Mouse (Mus musculus) induced T-regulatory cell, adult 2 months (primary cell): ENCODE results near the gene Ankrd33b.

Source experiments
- DNase-seq: peaks from one replicate; pipeline ENCODE4 v3.0.0-alpha.2; 2012; ENCODE audit warnings: low read depth

Ankrd33b gene

DNA sequence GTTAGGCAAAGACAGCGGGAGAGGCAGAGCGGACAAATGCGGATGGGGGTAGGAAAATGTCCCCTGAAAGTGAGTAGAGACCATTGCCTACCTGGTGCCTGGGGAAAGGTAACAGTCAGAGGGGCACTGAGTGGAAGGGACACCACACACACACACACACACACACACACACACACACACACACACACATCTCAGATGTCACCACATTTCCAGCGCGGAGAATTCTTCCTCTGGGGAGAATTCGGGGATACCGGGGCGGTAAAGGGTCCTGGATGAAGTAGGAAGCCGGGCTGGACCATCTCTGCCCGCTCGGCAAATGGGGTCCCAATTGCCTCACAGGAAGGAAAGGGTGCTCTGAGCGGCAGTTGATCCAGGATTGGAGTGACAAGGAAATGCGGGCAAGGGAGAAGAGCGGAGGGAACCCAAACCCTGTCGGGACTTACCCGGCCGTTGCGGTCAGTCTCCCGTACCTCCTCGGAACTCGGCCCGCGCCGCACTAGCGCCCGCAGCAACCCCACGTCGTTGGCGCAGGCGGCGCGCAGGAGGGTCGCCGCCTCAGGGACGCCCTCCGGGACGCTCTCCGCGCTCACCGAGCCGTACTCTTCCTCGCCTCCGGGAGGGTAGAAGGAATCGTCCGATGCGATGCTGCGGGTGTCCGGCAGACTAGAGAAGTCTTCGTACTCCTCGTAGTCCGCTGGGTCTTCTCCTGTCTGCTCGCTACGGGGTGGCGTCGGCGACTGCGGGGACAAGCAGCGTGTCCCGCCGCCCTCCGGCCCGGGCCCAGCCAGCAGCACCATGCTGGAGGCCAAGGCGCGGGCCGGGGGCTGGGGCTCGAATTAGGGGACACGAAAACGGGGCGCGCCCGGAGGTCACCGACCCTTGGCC lies 688 bp downstream of the Ankrd33b start:
- no peak for DNase-seq

DNA sequence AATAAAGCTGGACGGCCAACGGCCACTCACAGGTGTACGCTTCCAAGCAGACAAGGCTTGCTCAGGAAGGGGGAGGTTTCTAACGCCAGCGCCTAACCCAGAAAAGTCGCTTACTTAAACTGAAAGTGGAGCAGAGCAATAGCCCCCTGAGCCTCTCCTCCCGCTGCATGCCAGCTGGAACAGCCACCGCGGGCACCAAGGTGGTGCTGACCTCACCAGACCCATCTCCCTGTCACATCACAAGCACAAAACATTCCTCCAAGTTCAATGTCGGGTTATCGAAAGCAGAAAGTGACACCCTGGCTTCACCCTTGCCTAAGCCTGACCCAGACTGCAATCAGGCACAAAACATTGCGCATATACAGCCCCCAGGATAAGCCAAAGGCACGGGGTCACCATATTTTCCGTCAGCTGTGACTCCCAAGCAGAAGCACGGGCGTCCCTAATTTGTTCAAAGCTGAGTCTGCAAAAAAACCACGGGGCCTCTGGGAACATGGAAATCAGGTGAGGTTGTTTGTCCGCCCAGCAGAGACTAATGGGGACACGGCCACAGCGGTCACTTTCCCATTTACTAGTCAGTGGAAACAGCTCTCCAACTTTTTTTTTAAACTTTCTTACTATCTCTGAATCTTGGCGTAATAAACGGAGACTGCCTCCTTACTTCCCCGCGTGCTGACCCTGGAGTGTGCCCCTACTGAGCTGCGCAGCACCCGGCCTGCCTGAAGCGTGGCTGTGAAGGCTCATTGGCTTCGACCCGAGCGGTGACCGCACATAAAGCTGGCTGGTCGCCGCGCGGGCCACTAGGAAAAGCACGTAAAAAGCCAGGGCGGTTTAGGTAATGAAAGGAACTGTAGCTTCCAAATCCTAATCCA lies 1.6 kb downstream of the Ankrd33b start:
- no peak for DNase-seq

DNA sequence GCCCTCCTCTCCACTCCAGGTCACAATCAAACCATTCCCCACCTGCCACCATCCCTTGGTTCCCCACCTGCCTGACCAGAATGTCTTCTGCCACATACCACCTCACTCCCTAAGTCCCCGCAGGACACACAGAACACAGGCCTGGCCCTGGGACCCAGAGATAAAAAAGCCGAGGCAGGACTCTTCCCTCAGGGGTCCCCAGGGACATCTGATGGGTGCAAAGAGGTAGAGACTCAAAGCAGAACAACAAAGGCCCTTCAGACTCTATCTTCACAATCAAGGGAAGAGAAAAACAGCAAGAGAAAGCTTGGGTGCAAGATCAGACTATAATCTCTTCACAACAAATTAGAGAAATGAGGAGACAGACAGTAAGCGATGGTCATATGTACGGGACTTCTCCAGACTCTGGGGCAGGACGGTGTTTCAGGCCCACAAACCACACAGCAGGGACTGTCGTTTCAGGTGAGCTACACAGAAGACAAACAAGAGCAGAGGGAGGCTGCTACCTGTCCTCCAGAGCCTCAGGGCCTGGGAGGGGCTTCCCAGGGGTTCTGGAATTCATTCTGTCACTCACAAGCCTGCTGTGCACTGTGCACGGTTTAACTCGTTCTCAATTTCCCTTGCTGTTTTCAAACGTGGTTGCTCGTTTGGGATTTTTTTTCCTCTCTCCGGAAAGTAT lies 2.3 kb downstream of the Ankrd33b start:
- no peak for DNase-seq

DNA sequence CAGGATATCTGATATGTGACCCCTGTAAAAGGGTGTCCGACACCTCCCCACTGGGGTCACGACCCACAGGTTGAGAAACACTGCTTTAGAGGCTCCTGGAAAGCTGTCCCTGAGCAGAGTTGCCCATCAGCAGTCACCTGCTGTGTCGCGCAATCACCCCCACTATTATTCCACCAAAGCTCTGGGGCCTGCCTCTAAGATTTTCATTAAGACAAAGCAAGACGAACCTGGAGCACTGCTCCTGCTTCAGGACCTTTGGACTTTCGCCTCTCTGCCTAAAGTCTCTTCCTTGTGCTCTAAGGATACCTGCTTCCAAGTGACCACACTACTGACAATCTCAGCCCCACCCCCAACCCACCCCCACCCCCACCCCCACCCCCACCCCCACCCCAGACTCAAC lies 3.1 kb downstream of the Ankrd33b start:
- DNase-seq, result no peak

DNA sequence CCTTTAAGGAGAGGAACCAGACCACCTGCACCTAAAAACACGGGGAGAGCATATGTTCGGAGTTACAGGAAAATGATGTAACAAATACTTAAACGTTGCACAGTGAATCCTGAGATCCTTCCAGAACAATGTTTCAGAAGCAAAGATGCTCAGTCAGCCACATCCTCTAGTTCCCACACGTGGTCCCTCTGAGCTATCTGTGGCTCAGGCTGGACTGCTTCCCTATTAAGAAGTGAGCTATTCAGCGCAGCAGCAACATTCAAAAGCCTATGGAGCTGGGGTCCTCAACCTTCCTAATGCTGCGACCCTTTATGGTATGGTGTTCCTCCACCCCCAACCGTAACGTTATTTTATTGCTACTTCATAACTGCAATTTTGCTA lies 3.6 kb downstream of the Ankrd33b start:
- DNase-seq, result no peak

DNA sequence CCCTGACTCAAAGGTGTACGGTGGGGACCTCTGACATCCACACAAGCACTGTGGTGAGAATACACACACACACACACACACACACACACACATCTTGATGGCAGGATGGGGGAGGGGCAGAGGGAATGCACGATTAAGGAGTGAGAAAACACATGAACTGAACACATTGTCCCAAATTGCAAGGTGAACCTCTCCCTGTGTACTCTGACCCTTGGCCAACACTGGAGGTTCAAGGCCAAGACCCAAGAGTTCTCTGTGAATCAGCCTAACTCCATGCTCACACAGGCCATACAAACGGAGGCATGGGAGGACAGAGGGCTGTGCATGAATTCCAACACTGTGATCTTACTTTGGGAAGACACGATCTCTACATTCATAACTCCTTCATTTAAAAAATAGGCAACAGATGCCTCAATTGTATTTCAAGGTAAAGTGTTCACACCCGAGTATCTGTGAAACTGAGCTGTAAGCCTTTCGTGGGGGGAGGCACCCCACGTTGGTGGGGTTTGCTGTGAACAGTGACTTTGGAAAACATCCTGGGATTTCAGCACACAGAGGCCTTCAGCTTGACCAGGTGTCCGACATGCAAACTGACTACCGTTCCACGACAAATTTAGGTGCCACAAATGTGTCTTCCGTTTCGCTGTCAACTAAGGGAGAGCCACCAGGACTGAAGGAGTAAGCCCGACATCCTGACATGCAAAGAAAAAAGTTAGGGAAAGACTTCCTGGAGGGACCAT lies 4.1 kb downstream of the Ankrd33b start:
- no peak for DNase-seq

DNA sequence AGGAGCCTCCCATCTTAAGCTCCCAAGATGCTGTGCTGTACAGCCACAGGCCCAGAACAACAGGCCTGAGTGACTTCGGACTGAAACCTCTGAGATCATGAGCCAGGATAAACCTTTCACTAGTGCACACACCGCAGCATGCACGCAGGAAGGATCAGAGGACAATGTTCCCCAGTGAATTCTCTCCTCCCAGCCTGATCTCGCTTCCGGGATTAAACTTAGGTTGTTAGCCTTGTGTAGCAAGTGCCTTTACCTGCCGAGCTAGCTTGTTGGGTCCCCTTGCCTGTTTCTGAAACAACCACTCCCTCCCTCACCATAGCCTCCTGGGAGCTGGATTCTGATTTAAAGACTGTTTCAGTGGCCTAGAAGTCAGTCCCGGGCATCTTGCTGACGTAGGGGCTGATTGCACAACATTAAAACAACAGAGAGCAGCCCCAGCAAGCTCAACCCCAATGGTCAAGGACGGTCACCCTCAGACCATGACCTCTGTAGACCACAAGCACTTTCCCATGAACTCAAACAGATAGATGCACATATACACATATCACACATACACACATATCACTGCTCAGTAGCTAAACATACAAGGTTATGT lies 6.2 kb downstream of the Ankrd33b start:
- DNase-seq, result no peak

DNA sequence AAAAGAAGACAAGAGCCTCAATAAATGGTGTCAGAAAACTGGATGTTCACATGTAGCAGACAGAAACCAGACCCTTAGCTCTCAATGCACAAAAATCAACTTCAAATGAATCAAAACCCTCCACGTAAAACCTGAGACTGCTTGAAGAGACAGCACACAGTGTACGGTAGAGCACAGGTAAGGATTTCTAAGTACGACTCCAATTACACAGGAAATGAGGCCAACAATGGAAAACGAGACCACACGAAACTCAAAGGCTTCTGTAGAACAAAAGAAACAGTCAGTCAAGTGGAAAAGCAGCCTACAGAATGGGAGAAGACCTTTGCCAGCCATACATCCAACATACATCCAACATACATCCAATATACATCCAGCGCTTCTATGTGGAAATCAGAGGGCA lies 6.9 kb downstream of the Ankrd33b start:
- no peak for DNase-seq

DNA sequence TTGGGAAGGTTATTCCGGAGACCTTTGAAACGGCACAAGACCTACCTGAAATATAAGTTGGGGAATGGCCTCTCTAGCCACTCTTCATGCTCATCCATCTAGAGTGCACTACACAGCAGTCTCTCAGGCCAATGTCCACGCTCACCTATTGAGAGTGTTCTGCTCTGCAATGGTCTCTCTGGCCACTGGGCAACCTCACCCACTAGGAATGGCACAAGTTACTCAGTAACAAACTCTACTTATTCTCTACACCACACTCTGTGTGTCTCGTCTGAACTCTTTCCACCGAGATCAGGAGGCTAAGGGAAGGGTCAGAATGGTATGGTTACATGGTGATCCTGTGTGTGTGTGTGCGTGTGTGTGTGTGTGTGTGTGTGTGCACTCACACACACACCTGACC lies 7.7 kb downstream of the Ankrd33b start:
- no peak for DNase-seq

DNA sequence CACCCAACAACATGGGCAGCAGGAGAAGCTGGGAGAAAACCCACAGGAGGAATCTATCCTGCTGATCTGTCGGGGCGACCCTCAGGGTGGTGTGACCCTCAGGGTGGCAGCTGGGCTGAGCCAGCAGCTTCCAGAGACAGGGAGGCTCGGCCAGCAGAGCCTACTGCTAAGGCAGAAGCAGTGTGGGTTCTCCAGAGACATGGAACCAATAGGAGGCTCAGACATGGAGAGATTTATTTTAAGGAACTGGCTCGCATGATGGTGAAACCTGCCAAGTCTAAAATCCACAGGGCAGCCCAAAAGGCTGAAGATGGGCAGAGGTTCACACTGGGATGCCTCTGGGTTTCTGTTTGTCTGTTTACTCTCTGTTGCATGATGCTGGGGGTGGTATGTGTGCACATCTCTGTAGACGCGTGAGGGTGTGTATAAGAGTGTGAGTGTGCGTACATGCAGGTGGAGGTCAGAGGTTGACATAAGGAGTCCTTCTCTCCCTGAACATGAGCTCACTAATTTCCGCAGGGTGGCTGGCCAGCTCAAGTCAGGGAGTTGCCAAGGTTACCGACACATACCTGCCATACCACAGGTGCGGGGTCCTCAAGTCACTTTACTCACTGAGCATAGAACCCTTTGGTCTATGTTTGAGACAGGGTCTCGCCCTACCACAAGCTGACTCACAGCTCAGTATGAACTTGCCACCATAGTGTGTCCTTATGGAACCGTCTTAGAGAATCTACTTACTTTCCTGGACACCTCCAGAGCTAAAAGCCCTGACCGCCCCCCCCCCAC lies 14.8 kb downstream of the Ankrd33b start:
- no peak for DNase-seq

DNA sequence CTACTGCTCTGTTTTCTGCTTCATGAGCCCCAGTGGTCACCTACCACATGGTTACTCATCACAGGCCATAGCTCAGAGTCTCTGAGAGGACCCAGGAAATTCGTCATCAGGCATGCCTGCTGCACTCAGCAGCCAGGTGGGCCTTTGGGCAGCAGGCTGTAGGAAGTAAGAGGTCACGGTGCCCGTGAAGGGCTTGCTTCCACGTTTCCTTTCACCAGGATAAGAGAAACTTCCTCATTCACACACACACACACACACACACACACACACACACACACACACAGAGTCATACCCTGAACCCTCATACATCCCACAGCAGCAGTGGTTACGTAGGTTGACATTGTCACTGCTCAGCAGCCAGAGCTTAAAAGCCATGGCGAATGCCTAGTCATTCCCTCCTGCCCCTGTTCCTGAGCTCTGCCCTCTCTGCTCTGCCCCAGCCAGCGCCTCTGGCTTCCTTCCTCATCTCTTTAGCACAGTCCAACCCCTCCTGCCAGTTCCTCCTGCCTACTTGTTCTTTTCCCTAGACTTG lies 17.6 kb downstream of the Ankrd33b start:
- DNase-seq, result no peak

DNA sequence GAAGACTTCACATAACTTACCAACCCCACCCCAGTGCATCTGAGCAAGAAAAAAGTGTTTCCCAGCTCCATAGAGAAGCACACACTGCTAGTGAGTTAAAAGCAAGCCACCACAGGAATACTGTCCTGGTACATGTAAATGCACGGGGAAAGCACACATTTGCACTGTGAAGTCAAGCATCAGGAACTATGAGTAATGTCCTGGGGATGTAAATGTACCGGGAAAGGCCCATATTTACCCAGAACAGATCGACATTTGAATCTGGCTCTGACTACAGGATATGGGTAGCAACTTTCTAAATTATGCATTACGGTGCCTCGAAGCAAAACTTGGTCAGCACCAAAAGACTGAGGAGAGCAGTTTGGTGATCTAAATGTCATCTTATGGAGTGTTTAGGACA lies 18.5 kb downstream of the Ankrd33b start:
- no peak for DNase-seq

DNA sequence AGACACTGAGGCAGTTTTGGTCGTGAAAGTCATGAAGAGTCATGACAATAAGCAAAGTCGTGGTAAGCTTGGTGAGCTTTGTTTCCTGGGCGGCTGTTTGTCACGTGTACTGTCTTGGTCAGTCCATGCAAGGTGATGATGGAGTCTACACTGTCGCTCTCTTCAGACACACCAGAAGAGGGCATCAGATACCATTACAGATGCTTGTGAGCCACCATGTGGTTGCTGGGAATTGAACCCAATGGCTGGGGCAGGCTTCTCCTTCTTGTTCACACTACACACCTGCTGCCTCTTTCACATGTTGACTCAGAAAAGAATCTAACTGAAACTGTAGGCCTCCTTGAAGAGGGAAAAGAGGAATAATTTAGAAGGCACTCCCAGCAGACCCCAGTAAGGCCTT lies 19.3 kb downstream of the Ankrd33b start:
- DNase-seq, result no peak

DNA sequence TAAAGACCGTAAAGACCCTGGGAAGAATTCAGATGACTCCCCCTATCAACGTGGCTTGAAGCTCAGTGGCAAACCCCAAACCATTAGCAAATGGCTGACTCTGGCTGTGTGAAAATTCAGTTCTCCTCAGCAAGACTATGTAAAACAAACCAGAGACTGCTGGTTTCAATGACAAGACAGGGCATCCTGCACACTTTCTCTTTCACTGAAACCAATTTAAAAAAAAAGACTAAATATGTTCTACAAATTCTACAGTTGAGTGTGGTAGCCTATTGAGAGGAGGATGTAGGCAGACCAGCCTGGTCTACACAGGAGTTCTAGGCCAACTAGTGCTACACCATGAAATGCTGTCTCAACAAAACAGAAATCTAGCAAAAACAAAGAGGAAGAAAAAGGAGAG lies 21.0 kb downstream of the Ankrd33b start:
- no peak for DNase-seq

DNA sequence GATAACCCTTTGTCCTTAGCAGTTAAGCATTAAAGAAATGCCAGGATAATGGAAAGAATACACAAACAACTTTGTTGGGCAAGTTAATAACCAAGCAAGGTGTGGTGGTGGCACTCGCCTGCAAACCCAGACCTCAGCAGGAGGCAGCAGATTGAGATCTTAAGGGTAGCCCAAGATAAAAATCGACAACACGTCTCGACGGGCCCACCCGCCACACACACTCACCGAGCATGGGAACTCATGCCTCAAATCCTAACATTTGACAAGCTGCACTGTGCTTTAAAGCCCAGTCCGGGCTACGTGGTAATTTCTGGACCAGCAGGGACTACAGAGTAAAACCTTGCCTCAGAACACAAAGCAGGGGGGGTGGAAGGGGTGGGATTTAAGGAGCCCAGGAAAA lies 22.2 kb downstream of the Ankrd33b start:
- DNase-seq, result no peak

DNA sequence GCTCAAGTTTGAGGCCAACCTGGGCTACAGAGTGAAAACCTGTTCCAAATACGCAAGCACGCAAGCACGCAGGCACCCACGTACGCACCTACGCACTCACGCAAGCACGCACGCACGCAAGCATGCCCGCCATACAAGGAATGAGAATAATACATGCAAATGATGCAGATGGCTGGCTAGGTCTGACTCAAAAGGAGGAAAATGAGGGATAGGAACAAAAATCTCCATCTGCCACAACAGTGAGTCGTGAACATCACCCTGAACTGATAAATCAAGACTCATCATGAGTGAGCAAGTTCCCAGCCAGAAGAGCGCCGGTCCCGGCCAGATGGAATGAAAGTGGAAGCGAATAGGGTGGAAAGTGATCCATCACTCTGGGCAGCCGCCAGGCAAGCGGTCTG lies 22.7 kb downstream of the Ankrd33b start:
- DNase-seq, result no peak

DNA sequence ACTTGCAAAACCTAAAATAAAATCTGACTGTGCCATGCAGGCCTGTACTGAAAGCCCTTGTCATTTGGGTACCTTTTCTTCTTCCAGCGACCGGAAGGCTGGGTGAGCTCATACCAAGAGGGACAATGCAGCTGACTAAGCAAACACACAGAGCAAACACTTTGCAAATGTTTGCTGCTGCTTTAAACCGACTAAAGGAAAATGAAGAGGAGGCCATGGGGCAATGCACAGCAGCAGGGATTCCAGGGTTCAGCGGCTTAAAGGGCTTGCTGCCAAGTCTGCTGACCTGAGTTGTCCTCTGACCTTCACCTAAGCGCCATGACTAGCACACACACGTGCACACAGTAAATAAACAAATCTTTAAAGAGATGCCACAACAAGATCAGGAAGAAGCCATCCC lies 23.9 kb downstream of the Ankrd33b start:
- no peak for DNase-seq

DNA sequence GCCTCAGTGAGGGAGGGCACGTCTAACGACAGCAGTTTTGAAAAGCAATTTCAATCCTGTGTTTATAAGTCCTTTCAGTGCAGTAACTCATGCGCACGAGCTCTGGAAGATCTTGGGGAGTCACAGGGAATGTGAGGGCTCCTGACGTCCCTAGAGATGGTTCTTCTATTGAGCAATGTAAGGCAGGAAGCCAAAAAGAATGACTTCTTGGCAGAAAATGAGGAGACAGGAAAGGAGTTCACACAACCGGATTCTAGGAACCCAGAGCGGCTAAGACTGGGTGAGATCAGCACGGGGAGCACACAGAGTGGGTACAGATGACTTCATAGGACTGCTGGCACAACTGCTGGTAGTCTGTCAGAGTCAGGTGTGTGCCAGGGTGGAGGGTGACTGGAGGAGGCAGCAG lies 25.0 kb downstream of the Ankrd33b start:
- DNase-seq, result no peak

DNA sequence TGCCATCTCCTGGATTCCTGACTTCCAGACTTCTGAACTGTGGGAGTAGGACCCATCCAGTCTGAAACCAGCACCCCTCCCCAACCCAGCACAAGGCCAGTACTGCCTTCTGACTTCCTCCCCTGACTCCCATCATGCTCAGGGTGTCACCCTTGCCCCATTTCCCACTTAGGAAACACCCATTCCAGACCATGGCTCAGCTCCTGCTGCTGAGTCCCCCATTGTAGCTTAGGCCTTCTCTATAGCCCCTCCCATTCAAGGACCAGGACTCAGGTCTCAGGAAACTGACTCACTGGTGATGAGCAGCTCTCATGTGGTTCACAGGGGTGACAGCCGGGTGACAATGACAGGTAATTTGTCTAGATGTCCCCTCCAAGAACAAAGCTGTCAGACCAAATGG lies 25.5 kb downstream of the Ankrd33b start:
- DNase-seq, result no peak

DNA sequence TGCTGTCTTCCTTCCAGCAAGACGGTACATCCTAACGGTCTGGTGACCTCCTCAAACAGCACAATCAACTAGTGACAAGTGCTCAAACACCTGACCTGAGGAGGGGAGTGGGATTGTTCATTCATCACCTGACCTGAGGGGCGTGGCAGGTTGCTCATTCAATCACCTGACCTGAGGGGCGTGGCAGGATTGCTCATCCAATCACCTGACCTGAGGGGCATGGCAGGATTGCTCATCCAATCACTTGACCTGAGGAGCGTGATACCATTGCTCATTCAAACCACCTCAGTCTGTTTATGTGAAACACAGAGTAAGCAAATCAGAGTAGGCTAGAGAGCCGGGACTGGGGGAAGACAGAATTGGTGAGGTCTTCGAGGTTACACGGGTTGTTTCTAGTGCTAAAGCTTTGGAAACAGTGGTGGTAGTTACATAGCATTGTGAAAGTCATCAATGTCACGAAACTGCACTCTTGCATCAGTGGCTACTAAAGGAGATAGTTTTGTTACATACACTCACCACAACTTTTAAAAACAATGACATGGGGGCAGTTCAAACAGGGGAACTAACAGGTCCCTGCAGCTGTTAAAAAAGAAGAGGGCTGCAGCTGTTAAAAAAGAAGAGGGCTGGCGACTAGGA lies 28.8 kb downstream of the Ankrd33b start:
- no peak for DNase-seq
